Mouse (Mus musculus) CD4-positive helper T cell, adult 2 months (primary cell): ENCODE results near the gene Phlda3.
A peak's percentile ranks its signal among the peaks of the same experiment; 100 is the strongest.

Experiments used
- DNase-seq: peaks from one replicate; pipeline ENCODE4 v3.0.0-alpha.2; 2012; ENCODE audit warnings: low read depth, missing footprints, low spot score

Phlda3 gene

DNA sequence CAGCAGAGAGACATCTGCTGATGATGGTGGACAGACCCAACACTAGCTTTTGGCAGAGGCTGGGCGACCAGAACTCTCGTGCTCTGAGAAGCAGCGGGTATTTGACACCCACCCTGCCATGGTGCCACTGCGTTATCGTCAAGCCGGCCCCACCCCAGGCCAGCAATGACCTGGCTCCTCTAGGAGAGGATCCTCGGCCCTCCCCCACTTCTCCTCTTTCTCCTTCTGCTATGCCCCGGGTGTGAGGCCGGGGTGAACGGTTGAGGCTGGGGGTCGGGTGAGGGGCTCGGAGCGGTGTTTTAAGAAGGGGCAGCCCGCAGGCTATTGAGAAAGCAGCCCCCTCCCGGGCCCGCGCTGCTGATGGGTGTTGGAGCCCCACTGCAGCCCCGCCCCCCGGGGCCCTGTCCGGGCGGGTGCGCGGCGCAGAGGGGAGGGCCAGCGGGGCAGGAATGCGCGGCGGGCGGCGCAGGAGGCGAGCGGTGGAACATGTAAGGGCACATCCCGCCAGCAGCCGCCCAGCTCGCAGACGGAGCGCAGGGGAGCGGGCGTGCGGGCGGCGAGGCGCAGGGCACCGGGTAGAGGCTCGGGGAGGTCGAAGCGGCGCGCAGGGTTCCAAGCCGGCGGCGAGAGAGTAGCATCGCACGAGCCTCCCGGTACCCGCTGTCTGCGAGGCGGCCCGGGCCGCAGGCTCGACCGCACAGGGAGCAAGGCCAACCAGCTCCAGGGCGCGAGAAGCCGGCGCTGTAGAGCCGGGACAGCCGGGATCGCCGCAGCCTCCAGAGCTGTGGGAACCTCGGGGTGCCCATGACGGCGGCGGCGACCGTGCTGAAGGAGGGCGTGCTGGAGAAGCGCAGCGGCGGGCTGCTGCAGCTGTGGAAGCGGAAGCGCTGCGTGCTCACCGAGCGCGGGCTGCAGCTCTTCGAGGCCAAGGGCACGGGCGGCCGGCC, at the start of gene Phlda3:
Phlda3 (plus strand) TSS at position 475 of the 947 bp plus-strand sequence.
- DNase-seq = peak; percentile 55

GRCm38 (mm10) chr1:135719486-135719885, 46.4 kb upstream of the Phlda3 start:
- DNase-seq = peak; percentile 85

- no peak for DNase-seq
Observed at GRCm38 (mm10) chr1:135719983-135720382, 45.9 kb upstream of the Phlda3 start, which contains the start of gene Csrp1. Csrp1 (plus strand) TSS chr1:135720061.

DNA sequence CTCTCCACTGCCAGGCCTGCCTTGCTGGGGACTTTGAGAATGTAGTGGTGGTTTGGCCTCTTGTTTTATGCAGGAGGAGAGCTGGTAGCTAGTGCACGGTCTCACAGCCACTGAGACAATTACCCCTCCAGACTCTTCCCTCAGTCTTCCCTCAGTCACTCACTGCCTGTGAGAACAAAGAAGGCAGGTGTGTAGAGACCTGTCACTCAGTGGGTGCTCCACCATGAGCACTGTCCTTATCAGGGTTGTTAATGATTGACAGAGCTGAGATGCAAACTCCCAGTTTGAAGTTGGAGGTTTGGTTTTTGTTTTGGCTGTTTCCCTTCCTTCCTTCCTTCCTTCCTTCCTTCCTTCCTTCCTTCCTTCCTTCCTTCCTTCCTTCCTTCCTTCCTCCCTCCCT, 42.9 kb upstream of the Phlda3 start:
- DNase-seq = no peak

- no peak for DNase-seq
Observed at GRCm38 (mm10) chr1:135724134-135724533, 41.8 kb upstream of the Phlda3 start.

GRCm38 (mm10) chr1:135725324-135725723, 40.6 kb upstream of the Phlda3 start:
- DNase-seq = peak; percentile 55

DNA sequence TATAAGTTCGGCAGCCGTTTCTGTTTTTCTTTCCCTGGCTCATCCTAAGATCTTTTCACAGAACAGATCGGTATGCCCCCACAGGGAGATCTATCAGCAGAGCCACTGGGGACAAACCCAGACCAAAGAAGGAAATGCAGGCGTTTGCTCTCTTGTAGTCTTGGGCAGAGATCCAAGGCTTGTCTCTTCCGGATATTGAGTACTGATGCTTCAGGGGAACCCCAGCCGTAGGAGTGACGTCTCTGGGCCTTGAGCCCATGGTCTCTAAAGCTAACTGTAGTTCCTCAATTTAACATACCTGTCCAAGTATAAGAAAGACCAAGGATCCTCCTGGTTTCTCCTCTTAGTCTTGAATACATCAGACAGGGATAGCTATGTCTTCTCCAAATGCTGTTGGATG, 40.0 kb upstream of the Phlda3 start:
- DNase-seq = peak; percentile 84

DNA sequence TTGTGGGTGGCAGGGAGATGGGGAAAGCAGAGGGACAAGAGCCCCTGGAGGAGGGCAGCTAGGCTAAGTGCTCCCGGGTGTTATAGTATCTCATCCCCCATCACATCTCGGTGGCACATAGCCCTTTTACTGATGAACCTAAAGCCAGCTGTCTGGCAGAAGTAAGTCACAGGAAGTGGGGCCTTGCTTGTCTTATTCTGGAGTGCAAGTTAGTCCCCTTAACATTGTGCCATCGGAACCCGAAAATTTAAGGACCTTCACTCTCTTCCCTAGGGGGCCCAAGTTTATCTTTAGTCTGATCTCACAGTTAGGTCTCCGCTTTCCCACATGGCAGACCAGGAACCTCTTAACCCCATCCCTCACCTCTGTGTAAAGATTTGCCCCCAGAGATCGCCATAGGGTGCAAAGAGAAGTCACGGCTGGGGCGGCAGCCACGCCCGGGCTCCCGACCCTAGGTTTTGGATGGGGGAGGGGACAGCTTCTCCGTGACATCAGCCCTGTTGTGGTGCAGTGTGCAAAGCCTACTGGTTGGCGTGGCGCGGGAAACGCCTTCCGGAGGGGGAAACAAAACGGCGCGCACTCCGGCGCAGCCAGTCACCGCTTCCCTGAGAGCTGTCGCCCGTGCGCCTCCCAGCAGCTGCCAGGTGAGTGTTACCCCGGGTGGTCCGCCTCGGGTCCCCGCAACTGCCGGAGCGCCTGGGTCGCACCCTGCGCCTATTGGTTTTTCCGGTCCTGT, 37.1 kb upstream of the Phlda3 start:
- DNase-seq = peak; percentile 94

DNA sequence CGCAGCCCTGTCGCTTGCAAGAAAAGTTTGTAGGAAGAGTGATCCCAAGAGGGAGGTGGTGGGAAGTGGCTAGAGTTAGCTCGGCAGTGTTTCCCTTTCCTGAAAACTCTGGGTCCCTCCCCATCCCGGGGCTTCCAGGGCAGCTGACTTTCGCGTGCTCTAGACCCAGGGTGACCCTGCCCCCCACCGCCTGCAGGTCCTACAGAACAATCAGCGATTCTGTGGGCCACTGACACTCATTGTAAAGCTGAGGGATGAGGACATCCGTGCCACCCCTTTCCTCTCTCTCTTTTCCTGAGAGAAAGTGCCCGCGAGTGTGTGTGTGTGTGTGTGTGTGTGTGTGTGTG, 36.6 kb upstream of the Phlda3 start:
- DNase-seq = no peak

GRCm38 (mm10) chr1:135729821-135730220, 36.1 kb upstream of the Phlda3 start:
- DNase-seq = peak; percentile 36

DNA sequence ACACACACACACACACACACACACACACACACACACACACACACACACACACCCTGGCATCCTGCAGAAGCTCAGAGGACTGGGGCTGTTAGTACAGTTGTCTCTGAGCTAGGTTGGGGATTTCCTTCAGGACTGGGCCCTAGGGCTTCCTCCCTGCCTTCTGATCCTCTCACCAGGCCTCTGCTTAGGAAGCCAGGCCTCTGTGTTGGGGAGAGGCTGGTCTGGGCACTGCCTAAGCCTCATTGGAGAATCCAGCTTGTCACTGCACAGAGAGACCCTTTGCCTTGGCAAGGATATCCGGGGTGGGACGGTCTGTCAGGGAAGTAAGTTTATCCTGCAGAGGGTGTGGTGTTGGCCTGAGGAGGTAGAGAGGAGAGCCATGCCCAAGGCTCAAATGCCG, 35.6 kb upstream of the Phlda3 start:
- peak; percentile 47 for DNase-seq

- DNase-seq = no peak
Observed at GRCm38 (mm10) chr1:135731393-135731792, 34.5 kb upstream of the Phlda3 start.

DNA sequence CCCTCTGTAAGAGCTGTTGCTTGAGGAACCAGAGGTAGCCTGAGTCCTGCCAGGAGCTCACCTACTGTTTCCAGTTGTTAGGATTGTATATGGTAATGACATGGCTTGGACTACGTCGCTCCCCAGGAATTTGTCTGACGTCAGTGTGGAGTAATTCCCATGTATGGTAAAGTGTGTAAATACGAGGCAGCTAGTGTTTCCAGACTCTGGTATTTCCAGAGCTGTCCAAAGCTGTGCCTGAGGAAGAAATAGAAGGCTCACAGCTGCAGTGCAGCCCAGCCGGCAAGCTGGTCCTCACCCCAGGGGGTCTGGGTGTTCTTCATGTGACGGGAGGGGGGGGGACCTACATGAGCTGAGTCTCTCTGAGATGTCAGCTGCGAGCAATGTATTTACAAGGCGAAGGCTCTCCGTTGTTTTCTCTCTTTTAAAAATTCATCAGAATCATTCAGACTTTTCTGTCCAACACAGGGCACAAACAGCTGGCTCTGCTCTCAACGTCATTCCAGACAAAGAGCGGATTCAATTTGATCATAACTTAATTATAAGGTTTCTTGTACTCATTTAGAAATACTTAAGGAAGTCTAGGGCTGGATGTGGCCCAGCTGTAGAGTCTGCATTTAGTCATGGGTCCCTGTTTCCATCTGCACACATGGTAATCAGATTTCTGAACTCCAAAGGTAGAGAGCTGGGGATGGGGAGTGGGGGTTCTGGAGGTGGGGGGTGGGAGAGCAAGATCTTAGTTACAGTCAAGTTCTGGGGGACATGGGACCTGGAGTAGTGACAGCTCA, 33.8 kb upstream of the Phlda3 start:
- DNase-seq = no peak

GRCm38 (mm10) chr1:135734225-135734937, 31.5 kb upstream of the Phlda3 start:
- DNase-seq = no peak

DNA sequence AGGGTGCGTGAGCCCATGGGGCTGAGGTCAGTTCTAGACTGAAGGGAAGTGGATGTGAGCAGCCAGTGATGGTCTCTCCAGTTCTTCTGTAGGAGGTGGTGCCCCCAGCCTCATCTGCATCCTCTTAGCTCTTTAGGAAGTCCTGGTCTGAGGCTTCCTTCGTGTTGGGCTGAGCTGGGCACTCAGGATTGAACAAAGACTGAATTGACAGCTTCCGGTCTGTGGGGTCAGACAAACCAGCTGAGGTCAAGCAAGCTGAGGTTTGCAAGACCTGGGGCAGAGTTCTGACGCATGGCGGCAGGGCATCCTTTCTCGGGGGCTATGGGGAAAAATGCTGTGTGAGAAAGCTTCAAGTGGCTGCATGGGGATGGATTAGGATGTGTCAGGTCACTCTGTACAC, 30.5 kb upstream of the Phlda3 start:
- DNase-seq = no peak

- no peak for DNase-seq
Observed at GRCm38 (mm10) chr1:135744987-135745386, 20.9 kb upstream of the Phlda3 start.

DNA sequence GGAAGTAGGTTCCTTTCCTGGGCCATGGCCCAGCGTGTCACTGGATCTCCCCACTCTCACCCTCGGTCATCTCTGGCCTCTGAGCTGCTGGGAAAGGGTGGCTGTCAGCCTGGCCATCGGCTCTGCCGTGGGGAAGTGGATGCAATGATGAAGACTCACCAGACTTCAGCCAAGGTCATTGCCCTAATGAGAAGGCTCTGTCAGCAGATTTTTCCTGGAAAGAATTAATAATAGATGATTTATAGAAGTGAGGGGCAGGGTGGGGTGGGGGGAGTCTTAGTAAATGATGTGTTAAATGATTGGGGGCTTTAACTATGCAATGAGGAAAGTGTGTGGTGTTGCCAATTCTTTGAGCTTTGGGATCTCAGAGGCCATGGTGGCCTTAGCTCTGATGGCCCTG, 19.7 kb upstream of the Phlda3 start:
- no peak for DNase-seq

GRCm38 (mm10) chr1:135752737-135753348, 13.1 kb upstream of the Phlda3 start:
- DNase-seq = peak; percentile 90

DNA sequence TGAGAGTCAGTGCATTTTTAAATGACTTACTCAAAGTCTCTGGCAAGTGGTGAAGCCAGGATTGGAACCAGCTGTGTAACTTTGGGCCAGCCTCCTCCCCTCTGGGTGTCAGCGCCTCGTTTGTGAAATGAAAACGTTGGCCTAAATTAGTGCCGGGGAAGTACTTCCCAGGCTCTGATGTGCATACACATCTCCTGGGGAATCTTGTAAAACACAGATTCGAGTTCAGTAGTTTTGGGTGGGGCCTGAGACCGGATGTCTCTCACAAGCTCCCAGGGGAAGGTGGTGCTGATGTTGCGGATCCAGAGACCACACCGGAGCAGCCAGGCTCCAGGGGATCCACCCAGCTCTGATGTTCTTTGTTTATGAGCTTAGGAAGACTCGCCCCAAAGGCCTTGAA, 10.6 kb upstream of the Phlda3 start:
- no peak for DNase-seq

- no peak for DNase-seq
Observed at GRCm38 (mm10) chr1:135755913-135756312, 10.0 kb upstream of the Phlda3 start.

DNA sequence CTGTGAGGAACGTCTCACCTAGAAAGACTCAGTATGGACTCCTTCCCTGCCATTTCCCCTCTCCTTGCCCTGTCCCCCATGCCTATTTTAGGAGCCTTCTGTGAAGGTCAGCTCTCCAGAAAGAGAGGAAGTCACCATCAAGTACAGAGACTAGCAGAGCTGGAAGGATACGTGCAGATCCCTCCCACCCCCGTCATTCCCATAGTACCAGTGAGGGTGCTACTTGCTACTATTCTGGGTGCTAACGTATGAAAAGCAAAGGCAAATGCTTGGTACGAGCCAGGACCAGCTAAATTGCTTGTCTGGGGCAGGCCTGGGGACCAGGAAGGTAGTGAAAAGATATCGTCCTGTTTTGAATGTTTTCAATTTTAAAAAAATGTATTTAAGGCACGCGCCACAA, 8.6 kb upstream of the Phlda3 start:
- DNase-seq = no peak
